Mouse (Mus musculus) E14TG2a.4 (cell line): ENCODE measurements at regions not wholly inside any gene's neighbourhood (a gene's known extent, or its start where the extent isn't known, plus 50 kb on each side); places are given as distances from the start of the nearest gene placed in this dataset.

Source experiments
- H3K27me3 ChIP-seq: 2 replicates; pipeline ENCODE4 v1.6.1; 2014; ENCODE audit warnings: low read length, control low read depth; ENCODE audit not compliant: insufficient read depth
- H3K36me3 ChIP-seq: 2 replicates; pipeline ENCODE4 v1.6.1; 2014; ENCODE audit warnings: low read length, control low read depth; ENCODE audit not compliant: insufficient read depth
- H3K4me1 ChIP-seq: replicated peaks from 2 replicates; pipeline ENCODE4 v1.6.1; 2014; ENCODE audit warnings: low read depth, low read length, control low read depth
- H3K4me3 ChIP-seq: replicated peaks from 2 replicates; pipeline ENCODE4 v1.5.1; 2014; ENCODE audit warnings: mild to moderate bottlenecking, low read length
- H3K9me3 ChIP-seq: 2 replicates; pipeline ENCODE4 v1.6.1; 2014; ENCODE audit warnings: low read length, control low read depth
- CTCF ChIP-seq: conservative IDR thresholded peaks from 2 replicates; pipeline ENCODE4 v1.5.1; 2014; ENCODE audit warnings: low read length
- NANOG ChIP-seq: IDR thresholded peaks from 2 replicates; pipeline ENCODE4 v1.6.1; 2014; ENCODE audit warnings: borderline replicate concordance, low read length, mixed read lengths
- POU5F1 ChIP-seq: IDR thresholded peaks from 2 replicates; pipeline ENCODE4 v1.6.1; 2014; ENCODE audit warnings: low read length, borderline replicate concordance

GRCm38 (mm10) chr3:9349822-9350221 lies 260.1 kb downstream of the Zfp704 start:
- Histone ChIP-seq H3K4me3 (no peak overlapping the region), H3K9me3 (no peaks in the 10 kb centered on the region), H3K27me3 (peaks cover 66% of the 10 kb centered on the region), H3K4me1 (peaks cover 48% of the 10 kb centered on the region), H3K36me3 (no peaks in the 10 kb centered on the region)
- TF ChIP-seq POU5F1 = no peak
- TF ChIP-seq NANOG = no peak
- TF ChIP-seq CTCF = no peak

- H3K36me3 ChIP-seq = no peaks in the 10 kb centered on the region
- H3K27me3 ChIP-seq = peaks cover 55% of the 10 kb centered on the region
- H3K4me1 ChIP-seq = peaks cover 46% of the 10 kb centered on the region
- H3K4me3 ChIP-seq = peak overlapping the region; percentile 75
- TF ChIP-seq POU5F1 (no peak), CTCF (no peak), NANOG (no peak)
- H3K9me3 ChIP-seq = no peaks in the 10 kb centered on the region
Measured at GRCm38 (mm10) chr3:9347446-9347860, 262.4 kb downstream of the Zfp704 start.

- Histone ChIP-seq H3K4me3 (peak overlapping the region; percentile 75), H3K36me3 (no peaks in the 10 kb centered on the region), H3K9me3 (no peaks in the 10 kb centered on the region), H3K4me1 (peaks cover 41% of the 10 kb centered on the region), H3K27me3 (peaks cover 55% of the 10 kb centered on the region)
- TF ChIP-seq POU5F1 = no peak
- TF ChIP-seq CTCF = no peak
- no peak for TF ChIP-seq NANOG
Measured at GRCm38 (mm10) chr3:9346857-9347445, 262.9 kb downstream of the Zfp704 start.

GRCm38 (mm10) chr3:9346356-9346755 lies 263.5 kb downstream of the Zfp704 start:
- Histone ChIP-seq H3K4me1 (peaks cover 41% of the 10 kb centered on the region), H3K36me3 (no peaks in the 10 kb centered on the region), H3K9me3 (no peaks in the 10 kb centered on the region), H3K4me3 (peak overlapping the region; percentile 75), H3K27me3 (peaks cover 55% of the 10 kb centered on the region)
- TF ChIP-seq NANOG = no peak
- TF ChIP-seq CTCF = no peak
- TF ChIP-seq POU5F1 = no peak

GRCm38 (mm10) chr3:9345885-9346284 lies 264.0 kb downstream of the Zfp704 start:
- Histone ChIP-seq H3K9me3 (no peaks in the 10 kb centered on the region), H3K27me3 (peaks cover 53% of the 10 kb centered on the region), H3K4me1 (peaks cover 46% of the 10 kb centered on the region), H3K36me3 (no peaks in the 10 kb centered on the region), H3K4me3 (no peak overlapping the region)
- TF ChIP-seq CTCF (no peak), NANOG (no peak), POU5F1 (no peak)

GRCm38 (mm10) chr3:9343586-9343985 lies 266.3 kb downstream of the Zfp704 start:
- H3K4me1 ChIP-seq = peaks cover 65% of the 10 kb centered on the region
- TF ChIP-seq POU5F1 (no peak), NANOG (no peak), CTCF (no peak)
- no peaks in the 10 kb centered on the region for H3K9me3 ChIP-seq
- H3K36me3 ChIP-seq = no peaks in the 10 kb centered on the region
- H3K4me3 ChIP-seq = peak overlapping the region; percentile 21
- peaks cover 42% of the 10 kb centered on the region for H3K27me3 ChIP-seq

GRCm38 (mm10) chr3:9342167-9342566 lies 267.7 kb downstream of the Zfp704 start:
- TF ChIP-seq POU5F1 (no peak), NANOG (no peak), CTCF (no peak)
- Histone ChIP-seq H3K27me3 (peaks cover 36% of the 10 kb centered on the region), H3K9me3 (no peaks in the 10 kb centered on the region), H3K4me1 (peaks cover 51% of the 10 kb centered on the region), H3K4me3 (no peak overlapping the region), H3K36me3 (no peaks in the 10 kb centered on the region)

- TF ChIP-seq NANOG (no peak), POU5F1 (no peak), CTCF (no peak)
- Histone ChIP-seq H3K9me3 (no peaks in the 10 kb centered on the region), H3K36me3 (no peaks in the 10 kb centered on the region), H3K4me1 (peaks cover 46% of the 10 kb centered on the region), H3K4me3 (no peak overlapping the region), H3K27me3 (peaks cover 32% of the 10 kb centered on the region)
Measured at GRCm38 (mm10) chr3:9341657-9342056, 268.2 kb downstream of the Zfp704 start.

- H3K27me3 ChIP-seq = peaks cover 30% of the 10 kb centered on the region
- TF ChIP-seq NANOG = no peak
- no peak for TF ChIP-seq POU5F1
- TF ChIP-seq CTCF = no peak
- no peaks in the 10 kb centered on the region for H3K36me3 ChIP-seq
- H3K9me3 ChIP-seq = no peaks in the 10 kb centered on the region
- no peak overlapping the region for H3K4me3 ChIP-seq
- peaks cover 41% of the 10 kb centered on the region for H3K4me1 ChIP-seq
Measured at GRCm38 (mm10) chr3:9341244-9341643, 268.6 kb downstream of the Zfp704 start.
